Mouse (Mus musculus) E14TG2a.4 (cell line): ENCODE measurements at regions not wholly inside any gene's neighbourhood (a gene's known extent, or its start where the extent isn't known, plus 50 kb on each side); places are given as distances from the start of the nearest gene placed in this dataset.

Source experiments
- H3K27me3 ChIP-seq: 2 replicates; pipeline ENCODE4 v1.6.1; 2014; ENCODE audit warnings: low read length, control low read depth; ENCODE audit not compliant: insufficient read depth
- H3K36me3 ChIP-seq: 2 replicates; pipeline ENCODE4 v1.6.1; 2014; ENCODE audit warnings: low read length, control low read depth; ENCODE audit not compliant: insufficient read depth
- H3K4me1 ChIP-seq: replicated peaks from 2 replicates; pipeline ENCODE4 v1.6.1; 2014; ENCODE audit warnings: low read depth, low read length, control low read depth
- H3K4me3 ChIP-seq: replicated peaks from 2 replicates; pipeline ENCODE4 v1.5.1; 2014; ENCODE audit warnings: mild to moderate bottlenecking, low read length
- H3K9me3 ChIP-seq: 2 replicates; pipeline ENCODE4 v1.6.1; 2014; ENCODE audit warnings: low read length, control low read depth
- CTCF ChIP-seq: conservative IDR thresholded peaks from 2 replicates; pipeline ENCODE4 v1.5.1; 2014; ENCODE audit warnings: low read length
- NANOG ChIP-seq: IDR thresholded peaks from 2 replicates; pipeline ENCODE4 v1.6.1; 2014; ENCODE audit warnings: borderline replicate concordance, low read length, mixed read lengths
- POU5F1 ChIP-seq: IDR thresholded peaks from 2 replicates; pipeline ENCODE4 v1.6.1; 2014; ENCODE audit warnings: low read length, borderline replicate concordance

DNA sequence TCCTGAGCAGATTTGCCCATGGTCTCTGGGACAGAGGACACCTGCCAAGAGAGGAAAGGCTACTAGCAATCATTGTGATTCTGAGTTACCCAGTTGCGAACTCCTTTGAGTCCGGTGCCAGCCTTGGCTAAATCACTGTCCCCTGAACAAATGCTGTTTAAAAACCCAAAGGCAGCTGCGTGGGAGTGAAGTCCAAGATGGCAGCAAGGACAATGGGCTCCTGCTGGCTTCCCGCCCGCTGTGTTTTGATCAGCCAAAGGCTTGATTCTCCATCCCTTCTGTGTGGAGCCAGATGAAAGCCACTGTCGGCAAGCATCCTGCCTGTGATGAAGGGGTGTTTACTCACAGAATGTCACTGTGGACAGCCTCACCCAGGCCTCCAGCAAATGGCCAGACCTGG, 111.4 kb downstream of the E030025P04Rik start:
- TF ChIP-seq POU5F1 = no peak
- TF ChIP-seq CTCF = no peak
- no peak for TF ChIP-seq NANOG
- H3K9me3 ChIP-seq = peaks cover 13% of the 10 kb centered on the region
- H3K27me3 ChIP-seq = peaks cover 5% of the 10 kb centered on the region; the same call in 1 of the 2 replicates
- H3K4me1 ChIP-seq = peaks cover 8% of the 10 kb centered on the region
- H3K36me3 ChIP-seq = no peaks in the 10 kb centered on the region
- H3K4me3 ChIP-seq = no peak overlapping the region

DNA sequence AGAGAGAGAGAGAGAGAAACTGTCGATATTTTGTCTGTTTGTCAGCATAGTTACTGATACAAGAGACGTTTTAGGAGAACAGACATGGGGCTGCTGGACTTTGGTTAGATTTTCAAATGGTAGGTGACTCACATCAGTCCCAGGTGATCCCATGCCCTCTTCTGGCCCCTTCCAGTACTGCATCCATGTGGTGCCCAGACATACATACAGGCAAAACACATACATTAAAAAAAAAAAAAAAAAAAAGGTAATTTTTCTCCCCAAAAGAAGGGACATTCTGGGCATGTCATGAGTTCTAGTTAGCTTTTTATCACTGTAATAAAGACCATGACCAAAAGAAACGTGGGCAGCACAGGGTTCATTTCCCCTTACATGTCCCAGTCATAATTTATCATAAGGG, 110.3 kb downstream of the Axin2 start:
- H3K27me3 ChIP-seq = no peaks in the 10 kb centered on the region
- TF ChIP-seq POU5F1 (no peak), NANOG (no peak), CTCF (peak; percentile 48)

DNA sequence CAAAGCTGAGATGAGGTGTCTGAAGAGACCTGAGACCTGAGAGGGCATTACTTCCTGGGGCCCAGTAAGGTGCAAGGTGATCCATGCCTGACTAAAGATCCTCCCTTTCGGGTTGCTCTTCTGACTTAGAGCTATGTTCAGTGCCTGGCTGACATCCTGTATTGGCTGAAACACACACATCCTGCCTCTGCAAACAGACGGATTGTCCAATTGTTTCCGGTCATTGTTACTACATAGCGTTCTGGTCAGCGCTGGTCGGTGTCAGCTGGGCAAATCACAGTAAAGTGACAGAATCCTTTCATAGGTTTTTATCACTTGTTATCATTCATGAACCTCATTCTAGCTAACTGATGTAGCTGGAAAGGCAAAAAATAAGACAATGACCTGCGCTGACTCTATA, 109.7 kb downstream of the Axin2 start:
- TF ChIP-seq NANOG (no peak), POU5F1 (no peak), CTCF (no peak)
- Histone ChIP-seq H3K27me3 (no peaks in the 10 kb centered on the region), H3K9me3 (no peaks in the 10 kb centered on the region), H3K4me1 (peaks cover 8% of the 10 kb centered on the region), H3K36me3 (no peaks in the 10 kb centered on the region), H3K4me3 (no peak overlapping the region)

More for the DNA sequence above, 110.3 kb downstream of the Axin2 start:
- Histone ChIP-seq H3K9me3 (no peaks in the 10 kb centered on the region), H3K4me1 (peaks cover 8% of the 10 kb centered on the region), H3K36me3 (no peaks in the 10 kb centered on the region), H3K4me3 (no peak overlapping the region)

DNA sequence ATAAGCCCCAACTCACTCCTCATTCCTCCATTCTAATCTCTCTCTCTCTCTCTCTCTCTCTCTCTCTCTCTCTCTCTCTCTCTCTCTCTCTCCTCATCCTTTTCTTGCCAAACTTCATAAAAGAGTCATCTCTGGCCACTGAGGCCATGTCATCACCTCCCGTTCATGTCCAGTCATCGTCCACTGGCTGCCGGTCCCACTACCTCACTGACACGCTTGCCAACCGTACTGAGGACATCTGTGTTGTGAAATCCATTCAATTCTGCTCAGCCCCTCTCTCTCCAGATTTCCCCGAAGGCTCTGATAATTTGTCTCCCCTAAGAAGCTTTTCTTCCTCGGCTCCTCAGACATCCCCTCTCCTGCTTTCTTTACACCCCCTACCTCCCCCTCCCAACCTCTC, 94.7 kb downstream of the Axin2 start:
- no peaks in the 10 kb centered on the region for H3K36me3 ChIP-seq
- no peak for TF ChIP-seq CTCF
- no peak for TF ChIP-seq POU5F1
- no peak for TF ChIP-seq NANOG

DNA sequence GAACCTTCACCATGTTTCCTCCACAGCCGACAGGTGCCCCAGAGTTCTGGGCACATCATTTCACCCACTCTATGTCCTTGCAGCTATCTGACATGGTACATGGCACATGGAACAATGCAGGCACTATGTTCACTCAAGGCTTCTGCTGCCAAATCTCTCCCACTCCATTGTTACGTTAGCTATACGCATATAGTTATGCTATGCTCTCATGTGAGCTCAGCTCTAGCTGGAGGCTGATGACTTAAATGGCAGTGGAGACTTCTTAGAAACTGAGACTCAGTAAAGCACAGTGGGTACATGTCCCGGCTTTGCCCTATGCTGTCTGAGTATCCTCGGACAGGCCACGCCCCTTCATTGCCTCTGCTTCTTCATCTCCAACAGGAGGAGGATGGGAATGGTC, 91.0 kb downstream of the Axin2 start:
- Histone ChIP-seq H3K4me3 (no peak overlapping the region), H3K9me3 (no peaks in the 10 kb centered on the region), H3K36me3 (no peaks in the 10 kb centered on the region), H3K4me1 (no peaks in the 10 kb centered on the region), H3K27me3 (peaks cover 14% of the 10 kb centered on the region)
- no peak for TF ChIP-seq CTCF
- TF ChIP-seq POU5F1 = no peak
- no peak for TF ChIP-seq NANOG

More for the DNA sequence above, 94.7 kb downstream of the Axin2 start:
- Histone ChIP-seq H3K9me3 (no peaks in the 10 kb centered on the region), H3K4me1 (no peaks in the 10 kb centered on the region), H3K4me3 (no peak overlapping the region), H3K27me3 (peaks cover 14% of the 10 kb centered on the region)

DNA sequence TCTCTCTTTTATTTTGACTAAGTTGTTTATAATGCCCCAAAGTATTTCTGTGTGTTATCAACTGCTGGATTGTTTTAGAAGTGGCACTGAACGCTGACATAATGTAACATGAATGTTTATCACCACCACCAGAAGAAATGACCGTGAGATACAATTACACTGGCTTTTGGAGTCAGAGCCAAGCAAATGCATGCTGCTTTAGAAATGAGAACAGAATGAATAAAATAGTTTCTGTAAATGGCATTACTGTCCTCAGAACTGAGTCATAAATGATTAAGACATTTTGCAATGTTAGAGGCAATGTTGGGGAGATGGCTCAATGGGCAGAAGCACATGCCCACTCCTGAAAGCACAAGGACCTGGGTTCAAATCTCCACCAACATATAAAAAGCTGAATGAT, 88.7 kb downstream of the Axin2 start:
- H3K27me3 ChIP-seq = peaks cover 12% of the 10 kb centered on the region
- no peaks in the 10 kb centered on the region for H3K36me3 ChIP-seq
- H3K9me3 ChIP-seq = no peaks in the 10 kb centered on the region
- no peaks in the 10 kb centered on the region for H3K4me1 ChIP-seq
- TF ChIP-seq CTCF = no peak
- no peak for TF ChIP-seq NANOG
- TF ChIP-seq POU5F1 = no peak
- no peak overlapping the region for H3K4me3 ChIP-seq

DNA sequence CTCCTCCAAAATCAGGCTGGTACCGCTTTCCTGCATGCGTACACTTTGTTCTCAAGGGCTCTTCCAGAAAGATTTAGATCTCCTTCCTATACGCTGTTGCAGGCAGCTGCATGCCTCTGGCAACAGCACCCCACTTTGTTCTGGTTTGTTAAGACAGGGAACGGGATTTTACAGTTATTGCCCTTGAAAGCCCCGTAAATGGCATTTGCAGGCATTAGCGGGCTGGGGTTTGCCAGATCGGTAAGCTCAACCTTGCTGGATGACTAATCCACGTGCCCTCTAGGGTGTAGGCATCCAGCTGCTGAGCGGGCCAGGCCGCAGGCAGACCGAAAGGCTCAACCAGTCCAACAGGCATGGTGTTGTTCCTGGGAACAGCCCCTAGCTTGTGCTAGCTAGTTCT, 85.5 kb downstream of the Axin2 start:
- Histone ChIP-seq H3K4me1 (no peaks in the 10 kb centered on the region), H3K27me3 (no peaks in the 10 kb centered on the region), H3K4me3 (no peak overlapping the region), H3K9me3 (peaks cover 2% of the 10 kb centered on the region; the same call in 1 of the 2 replicates), H3K36me3 (no peaks in the 10 kb centered on the region)
- TF ChIP-seq NANOG (no peak), POU5F1 (no peak), CTCF (no peak)
